Comparison of ENCODE assay signal across 18 mouse cellular contexts in the genomic region with DNA sequence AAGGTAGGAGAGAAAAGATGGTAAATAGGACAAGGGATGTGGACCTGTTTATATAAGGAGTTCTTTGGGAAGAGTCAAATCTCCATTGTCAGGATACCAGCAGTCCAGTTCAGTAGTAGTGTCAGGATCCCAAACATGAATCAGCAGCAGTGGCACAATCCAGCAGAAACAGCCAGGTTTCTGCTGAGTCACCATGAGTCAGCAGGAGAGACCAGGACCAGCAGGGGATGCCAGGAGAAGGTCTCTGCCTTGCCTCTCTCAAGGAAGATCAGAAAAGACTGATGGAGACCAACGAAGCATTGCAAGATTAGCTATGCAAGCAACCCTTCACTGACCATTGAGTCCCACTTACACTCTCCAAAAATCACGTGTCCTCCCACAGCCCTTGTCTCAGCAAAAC. TPM values are rescaled to one million over a fixed set of nuclear protein-coding genes. Genes with fewer than 3 reads are reported as not detected.
A peak's percentile ranks its signal among the peaks of the same experiment; 100 is the strongest.
DNase-seq lines count a peak whose midpoint lies in the region; TF ChIP-seq lines count a peak whose summit lies in the region.
"Had no signal": no experiment of that assay in that cellular context is flagged by ENCODE, and none has a peak within 500 bp of the region (broad histone marks: within the 10 kb centered on the region; RNA-seq: fewer than 3 reads in every experiment).

No protein-coding gene starts in this region.

- TF ChIP-seq CTCF in C2C12 (IDR thresholded peaks at IDR 0.05; ENCODE audit: control insufficient read depth, insufficient read depth, insufficient read length), result no peak

- no peak overlapping the region for H3ac ChIP-seq in C2C12 (ENCODE audit: control insufficient read depth, insufficient read length, low read depth)

- no peaks in the 10 kb centered on the region for H3K27me3 ChIP-seq in heart, embryonic 10.5 days (ENCODE audit: insufficient read depth, poor library complexity, severe bottlenecking)
- H3K27me3 ChIP-seq in C2C12 (ENCODE audit: control insufficient read depth, insufficient read depth, insufficient read length), result no peaks in the 10 kb centered on the region
- H3K27me3 ChIP-seq: embryonic facial prominence, embryonic 12.5 days; midbrain, embryonic 15.5 days had no signal

- intact Hi-C loops in heart, postnatal 36 days (cut with DNase I), result no loop called here

- DNase-seq in heart, embryonic 10.5 days (ENCODE audit: low spot score), result peak; percentile 66
- no peak for DNase-seq in heart, postnatal 36 days
- DNase-seq in MN1 (ENCODE audit: low spot score), result peak; percentile 65
- peak; percentile 41 for DNase-seq in c-Kit-negative CD71-positive TER-119-positive erythroid progenitor cells, embryonic 14.5 days (ENCODE audit: low read depth, low spot score)
- DNase-seq in right cerebral cortex, postnatal 10 days (ENCODE audit: low spot score in 2 of 2), result no peak
- DNase-seq in kidney, adult 9 months, result no peak
- no peak for DNase-seq in cerebellum, adult 9-11 months
- DNase-seq: cerebellum, adult 18-20 months; kidney, adult 8-10 months; lung, postnatal 10 days; thymus, postnatal 14 days had no signal

- H3K4me1 ChIP-seq in heart, embryonic 10.5 days, result no peaks in the 10 kb centered on the region
- H3K4me1 ChIP-seq: embryonic facial prominence, embryonic 12.5 days; midbrain, embryonic 15.5 days had no signal

- H3K9me3 ChIP-seq in heart, embryonic 10.5 days, result no peaks in the 10 kb centered on the region
- H3K9me3 ChIP-seq: midbrain, embryonic 15.5 days had no signal

- 60% methylated on average over 2 of the region's 2 CpGs for WGBS in heart, embryonic 10.5 days

- no peaks in the 10 kb centered on the region for H3K79me3 ChIP-seq in C2C12 (ENCODE audit: low read depth)

- no peaks in the 10 kb centered on the region for H3K79me2 ChIP-seq in C2C12 (ENCODE audit: control insufficient read depth, insufficient read depth)

- H3K36me3 ChIP-seq in heart, embryonic 10.5 days, result no peaks in the 10 kb centered on the region
- no peaks in the 10 kb centered on the region for H3K36me3 ChIP-seq in C2C12 (ENCODE audit: control insufficient read depth, insufficient read depth)
- H3K36me3 ChIP-seq: embryonic facial prominence, embryonic 12.5 days; midbrain, embryonic 15.5 days had no signal

- no peak overlapping the region for H3K4me3 ChIP-seq in heart, embryonic 10.5 days
- H3K4me3 ChIP-seq in C2C12 (ENCODE audit: insufficient read depth, poor library complexity, severe bottlenecking), result no peak overlapping the region
- H3K4me3 ChIP-seq: embryonic facial prominence, embryonic 12.5 days; midbrain, embryonic 15.5 days had no signal

- H3K27ac ChIP-seq in heart, embryonic 10.5 days, result no peak overlapping the region
- H3K27ac ChIP-seq: embryonic facial prominence, embryonic 12.5 days; midbrain, embryonic 15.5 days had no signal

TF ChIP-seq in C2C12, 6 proteins besides CTCF, POLR2A, EP300 and RAD21:
- TF ChIP-seq MYOD1 (IDR thresholded peaks at IDR 0.05; ENCODE audit: control insufficient read depth, insufficient read length, low read depth) (no peak), CEBPB (IDR thresholded peaks at IDR 0.05; ENCODE audit: low read depth) (peak; percentile 68), FOSL1 (IDR thresholded peaks at IDR 0.05; ENCODE audit: insufficient read depth, low read length, poor library complexity, severe bottlenecking) (peak; percentile 85), USF1 (IDR thresholded peaks at IDR 0.05; ENCODE audit: low read depth) (peak; percentile 48), MYOG (IDR thresholded peaks at IDR 0.05; ENCODE audit: control insufficient read depth, extremely low read depth, insufficient read length) (no peak)

RNA-seq across cellular contexts. Expression of gene Gm10320, which starts 35.4 kb away (rescaled TPM):
- 0.48 and 0.82 TPM in 2 replicates for polyA plus RNA-seq in heart, embryonic 10.5 days (2016; fragmentation: Nextera tagmentation; extraction: Ambion mirVana)
- total RNA-seq in heart, postnatal 36 days (2021), result not detected
- polyA plus RNA-seq in C2C12 (2012; fragmentation: generic; extraction: Trizol), result 1.8 TPM
- total RNA-seq: gastrocnemius, adult 18-20 months; hematopoietic stem cell, adult 5-6 weeks; layer of hippocampus, postnatal 25 days; left cerebral cortex, postnatal 25 days had no signal

Comparison
In these comparisons a context has a peak if more than half of its experiments do, and no peak if none do; other contexts are left out.
1. DNase-seq: peak in heart, embryonic 10.5 days (single experiment), MN1 (single experiment) and c-Kit-negative CD71-positive TER-119-positive erythroid progenitor cells, embryonic 14.5 days (single experiment); none in heart, postnatal 36 days (0 of 2), right cerebral cortex, postnatal 10 days (0 of 2), kidney, adult 9 months (single experiment) and cerebellum, adult 9-11 months (single experiment).